Mouse (Mus musculus): ENCODE measurements around the gene Bola2.
A peak's percentile ranks its signal among the peaks of the same experiment; 100 is the strongest.

- TF ChIP-seq CTCF (IDR thresholded peaks at IDR 0.05) (no peak), POLR2A (IDR thresholded peaks at IDR 0.05; ENCODE audit: insufficient read depth, low read depth, low read length) (peak; percentile 77), EP300 (IDR thresholded peaks at IDR 0.05; ENCODE audit: insufficient read depth, low read depth, low read length) (no peak)
Measured at GRCm38 (mm10) chr7:126695210-126695611, at the start of gene Bola2.
